Mouse (Mus musculus) C2C12 (cell line): Measurements from ENCODE around the gene Yap1. TPM values are rescaled to one million over a fixed set of nuclear protein-coding genes. Genes with fewer than 3 reads are reported as not detected.

ENCODE experiments used
- H3K27me3 ChIP-seq: one replicate; pipeline ENCODE4 v1.6.1; 2011; ENCODE audit not compliant: control insufficient read depth, insufficient read depth, insufficient read length
- H3K36me3 ChIP-seq: one replicate; pipeline ENCODE4 v1.6.1; 2011; ENCODE audit not compliant: control insufficient read depth, insufficient read depth
- H3K4me3 ChIP-seq: one replicate; pipeline ENCODE4 v1.5.1; 2011; ENCODE audit warnings: mild to moderate bottlenecking, control low read depth; ENCODE audit not compliant: poor library complexity, insufficient read depth, severe bottlenecking
- H3K79me2 ChIP-seq: one replicate; pipeline ENCODE4 v1.6.1; 2011; ENCODE audit not compliant: control insufficient read depth, insufficient read depth
- H3K79me3 ChIP-seq: one replicate; pipeline ENCODE4 v1.6.1; 2011; ENCODE audit warnings: low read depth, control low read depth
- H3ac ChIP-seq: one replicate; pipeline ENCODE3; 2011; ENCODE audit warnings: low read depth; ENCODE audit not compliant: control insufficient read depth, insufficient read length
- CEBPB ChIP-seq: IDR thresholded peaks from one replicate; pipeline ENCODE4 v1.6.1; 2011; ENCODE audit warnings: low read depth, mild to moderate bottlenecking, control low read depth, moderate library complexity
- CTCF ChIP-seq: IDR thresholded peaks from one replicate; pipeline ENCODE4 v1.5.1; 2011; ENCODE audit not compliant: control insufficient read depth, insufficient read depth, insufficient read length
- FOSL1 ChIP-seq: IDR thresholded peaks from one replicate; pipeline ENCODE4 v1.8.0; 2011; ENCODE audit warnings: mild to moderate bottlenecking, low read length; ENCODE audit not compliant: poor library complexity, insufficient read depth, severe bottlenecking
- MAX ChIP-seq: IDR thresholded peaks from one replicate; pipeline ENCODE4 v1.6.1; 2011; ENCODE audit warnings: mild to moderate bottlenecking, control low read depth
- MYOD1 ChIP-seq: IDR thresholded peaks from one replicate; pipeline ENCODE4 v1.6.1; 2011; ENCODE audit warnings: low read depth; ENCODE audit not compliant: control insufficient read depth, insufficient read length
- MYOG ChIP-seq: IDR thresholded peaks from one replicate; pipeline ENCODE4 v1.6.1; 2011; ENCODE audit not compliant: control insufficient read depth, insufficient read length; ENCODE audit errors: extremely low read depth
- USF1 ChIP-seq: IDR thresholded peaks from one replicate; pipeline ENCODE4 v1.6.1; 2011; ENCODE audit warnings: low read depth, mild to moderate bottlenecking, control low read depth, moderate library complexity
- polyA plus RNA-seq: library from polyadenylated mRNA; unstranded; fragments of >200 nt; fragmentation: generic; extraction: Trizol; gene quantifications from one replicate; pipeline ENCODE4 v1.2.1, GENCODE M21; 2012; ENCODE audit warnings: missing spikeins

Gene Yap1
- polyA plus RNA-seq, 1 experiment: 39.7 TPM

DNA sequence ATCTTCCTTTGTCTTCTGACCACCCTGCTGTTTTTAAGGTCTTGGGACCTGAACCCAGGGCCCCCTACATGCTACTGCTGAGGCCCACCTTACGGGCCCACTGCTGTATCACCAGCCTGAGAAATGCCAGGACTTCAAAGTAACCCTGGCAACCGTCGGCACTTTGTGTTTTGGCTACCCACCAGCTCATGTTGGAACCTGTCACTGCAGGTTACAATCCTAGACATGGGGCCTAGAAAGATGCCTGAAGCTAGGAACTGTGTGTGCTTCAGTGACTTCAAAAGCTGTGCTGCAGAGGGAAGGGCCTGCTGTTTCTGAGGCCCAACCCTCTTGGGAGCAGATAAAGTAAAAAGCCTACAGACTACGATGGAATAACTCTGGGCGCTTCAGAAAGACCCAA, 28.5 kb upstream of the Yap1 start:
- H3K27me3 ChIP-seq: no peaks in the 10 kb centered on the region
- no peak overlapping the region for H3K4me3 ChIP-seq
- H3K36me3 ChIP-seq: no peaks in the 10 kb centered on the region
- no peak overlapping the region for H3ac ChIP-seq
- H3K79me3 ChIP-seq: no peaks in the 10 kb centered on the region
- TF ChIP-seq USF1 (no peak), MAX (no peak), CEBPB (no peak), FOSL1 (no peak), MYOG (no peak), MYOD1 (no peak), CTCF (no peak)
- no peaks in the 10 kb centered on the region for H3K79me2 ChIP-seq

DNA sequence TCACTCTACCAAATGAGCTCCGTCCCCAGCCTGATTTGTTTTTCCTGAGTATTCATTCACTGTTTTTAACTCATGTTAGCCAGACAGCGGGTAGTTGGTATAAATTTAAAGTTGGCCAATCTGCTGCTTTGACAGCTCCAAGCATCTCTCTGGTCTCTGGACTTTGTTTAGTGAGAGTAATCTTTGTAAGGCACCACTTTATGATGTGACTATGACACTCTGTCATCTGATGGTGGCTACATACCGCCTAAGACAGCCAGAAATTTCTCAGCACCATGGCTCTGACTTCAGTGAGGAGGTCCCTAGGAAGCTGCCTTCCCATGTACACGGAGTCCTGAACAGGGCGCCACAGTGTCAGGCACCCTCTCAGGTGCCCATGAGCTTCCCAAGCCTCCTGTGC, 14.2 kb upstream of the Yap1 start:
- Histone ChIP-seq H3K4me3 (no peak overlapping the region), H3K79me2 (no peaks in the 10 kb centered on the region), H3K27me3 (no peaks in the 10 kb centered on the region), H3ac (no peak overlapping the region), H3K79me3 (no peaks in the 10 kb centered on the region), H3K36me3 (no peaks in the 10 kb centered on the region)
- TF ChIP-seq MYOG (no peak), CEBPB (no peak), USF1 (no peak), MYOD1 (no peak), FOSL1 (no peak), MAX (no peak), CTCF (no peak)

DNA sequence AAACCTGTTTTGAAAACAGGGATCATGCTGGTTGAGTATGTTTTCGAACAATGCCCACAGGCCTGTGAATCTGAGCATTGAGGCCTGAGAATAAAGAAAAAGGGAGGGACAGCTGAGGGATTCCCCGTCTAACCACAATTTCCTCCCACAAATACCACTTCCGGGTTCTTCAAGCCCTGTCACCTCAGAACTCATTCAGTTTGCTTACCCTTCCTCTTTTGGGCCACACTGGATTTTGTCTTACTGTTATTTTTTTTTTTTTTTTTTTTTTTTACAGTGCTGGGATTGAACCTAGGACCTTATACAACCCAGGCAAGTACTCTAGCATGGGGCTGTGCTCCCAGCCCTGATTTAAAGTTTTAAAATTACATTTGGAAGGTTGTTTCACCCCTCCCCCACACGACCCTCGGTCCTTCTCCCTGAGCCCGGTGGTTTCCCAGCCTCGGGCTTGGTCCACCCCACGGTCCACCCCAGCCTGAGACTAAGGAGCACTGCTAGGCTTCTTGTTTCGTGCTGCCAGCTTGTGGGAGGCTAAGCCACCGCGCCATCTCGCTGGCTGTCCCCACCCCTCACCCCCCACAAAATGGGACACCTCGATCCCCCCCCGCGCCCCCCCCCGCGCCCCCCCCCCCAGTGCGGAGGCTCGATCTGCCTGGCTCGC, 13.0 kb upstream of the Yap1 start:
- Histone ChIP-seq H3ac (no peak overlapping the region), H3K79me2 (no peaks in the 10 kb centered on the region), H3K27me3 (no peaks in the 10 kb centered on the region), H3K4me3 (no peak overlapping the region), H3K36me3 (no peaks in the 10 kb centered on the region), H3K79me3 (no peaks in the 10 kb centered on the region)
- TF ChIP-seq MYOG: no peak
- TF ChIP-seq USF1: no peak
- no peak for TF ChIP-seq FOSL1
- TF ChIP-seq MAX: no peak
- no peak for TF ChIP-seq MYOD1
- TF ChIP-seq CTCF: no peak
- no peak for TF ChIP-seq CEBPB

DNA sequence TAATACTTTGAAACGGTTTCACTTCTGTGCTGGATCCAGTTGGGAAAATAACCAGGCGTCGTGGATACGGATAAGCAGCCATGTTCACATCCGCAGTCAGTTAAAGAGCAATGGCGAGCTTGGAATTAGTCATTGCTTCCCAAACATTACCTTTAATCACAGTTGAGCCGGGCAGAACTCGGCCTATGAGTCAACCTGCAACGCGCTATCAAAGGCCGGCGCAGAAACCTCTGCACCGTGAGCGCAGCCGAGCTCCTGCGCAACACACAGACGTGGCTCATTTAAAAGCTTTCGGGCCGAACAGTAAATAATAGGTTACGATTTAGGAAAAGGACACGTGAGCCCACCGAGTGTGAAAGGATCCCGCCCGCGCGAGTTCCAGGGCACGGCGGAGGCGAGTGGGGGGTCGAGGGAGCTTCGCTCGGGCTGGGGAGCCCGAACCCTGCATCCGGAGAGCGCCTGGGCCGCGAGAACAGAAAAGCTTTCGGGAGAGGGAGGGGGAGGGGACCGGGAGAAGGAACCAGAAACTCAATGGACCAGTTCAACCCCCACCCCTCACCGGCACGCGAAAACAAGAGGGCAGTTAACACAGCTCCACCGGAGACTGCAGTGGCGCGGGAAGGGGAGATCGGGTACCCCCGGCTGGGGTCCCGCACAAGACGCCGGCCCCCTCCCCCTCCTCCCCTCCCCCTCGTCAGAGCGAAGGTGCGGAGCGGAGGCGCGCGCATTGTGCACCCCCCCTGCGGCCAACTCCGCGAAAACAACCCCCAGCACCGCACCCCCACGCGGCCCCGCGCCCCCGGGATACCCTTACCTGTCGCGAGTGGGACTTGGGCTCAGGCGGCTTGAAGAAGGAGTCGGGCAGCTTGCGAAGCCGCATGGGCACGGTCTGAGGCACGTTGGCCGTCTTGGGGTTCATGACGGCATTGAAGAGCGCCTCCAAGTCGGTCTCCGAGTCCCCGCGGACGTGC, 810 bp downstream of the Yap1 start:
- H3K4me3 ChIP-seq: peak overlapping the region; percentile 71
- H3K27me3 ChIP-seq: no peaks in the 10 kb centered on the region
- peaks cover 57% of the 10 kb centered on the region for H3K79me2 ChIP-seq
- H3K79me3 ChIP-seq: peaks cover 43% of the 10 kb centered on the region
- H3ac ChIP-seq: peak overlapping the region; percentile 88
- no peak for TF ChIP-seq CTCF
- TF ChIP-seq FOSL1: no peak
- peaks cover 30% of the 10 kb centered on the region for H3K36me3 ChIP-seq

- H3ac ChIP-seq: peak overlapping the region; percentile 51
- TF ChIP-seq FOSL1 (no peak), MYOG (no peak), USF1 (no peak), MYOD1 (no peak), CTCF (no peak), MAX (no peak)
- peak overlapping the region; percentile 71 for H3K4me3 ChIP-seq
- peaks cover 64% of the 10 kb centered on the region for H3K79me2 ChIP-seq
- peaks cover 38% of the 10 kb centered on the region for H3K36me3 ChIP-seq
- H3K79me3 ChIP-seq: peaks cover 51% of the 10 kb centered on the region
- H3K27me3 ChIP-seq: no peaks in the 10 kb centered on the region
Measured at GRCm38 (mm10) chr9:8002806-8003205, 1.6 kb downstream of the Yap1 start.

DNA sequence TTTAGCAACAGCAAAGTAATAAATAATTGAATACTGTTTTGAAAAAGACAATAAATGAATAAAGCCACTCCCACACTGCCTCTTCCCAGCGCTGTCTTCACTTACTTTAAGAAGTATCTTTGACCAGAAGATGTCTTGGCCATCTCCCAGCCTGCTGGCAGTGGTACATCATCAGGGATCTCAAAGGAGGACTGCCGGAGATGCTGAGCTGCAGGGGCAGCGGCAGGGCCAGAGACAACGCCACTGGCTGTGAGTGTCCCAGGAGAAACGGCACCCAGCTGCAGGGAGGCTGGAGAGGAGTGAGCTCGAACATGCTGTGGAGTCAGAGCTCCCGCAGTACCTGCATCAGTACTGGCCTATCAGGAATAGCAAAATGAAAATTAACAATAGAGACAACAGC, 3.0 kb downstream of the Yap1 start:
- H3ac ChIP-seq: no peak overlapping the region
- H3K36me3 ChIP-seq: peaks cover 48% of the 10 kb centered on the region
- TF ChIP-seq CEBPB: no peak
- no peak for TF ChIP-seq MAX
- TF ChIP-seq MYOD1: no peak
- no peak for TF ChIP-seq MYOG
- TF ChIP-seq USF1: no peak
- H3K27me3 ChIP-seq: no peaks in the 10 kb centered on the region
- H3K79me2 ChIP-seq: peaks cover 79% of the 10 kb centered on the region
- peaks cover 62% of the 10 kb centered on the region for H3K79me3 ChIP-seq
- H3K4me3 ChIP-seq: no peak overlapping the region
